Mouse (Mus musculus) midbrain, postnatal 0 days (tissue): ENCODE measurements around the gene Stard13. TPM values are rescaled to one million over a fixed set of nuclear protein-coding genes. Genes with fewer than 3 reads are reported as not detected.
A peak's percentile ranks its signal among the peaks of the same experiment; 100 is the strongest.

ENCODE experiments used
- ATAC-seq: fragments of 200-750 bp; cut with Nextera tagmentation; 2 replicates; pipeline ENCODE4 v1.8.0; 2017; ENCODE audit warnings: moderate number of reproducible peaks, mild to moderate bottlenecking, moderate TSS enrichment, moderate library complexity; ENCODE audit not compliant: low FRiP score
- DNase-seq: peaks from one replicate; pipeline ENCODE4 v3.0.0-alpha.2; 2015; ENCODE audit warnings: low spot score
- H3K27ac ChIP-seq: fragments of 300-500 bp; sonication (generic); 2 replicates; pipeline ENCODE4 v1.5.1; 2014; ENCODE audit warnings: low read depth, mild to moderate bottlenecking, low read length, mixed read lengths
- H3K27me3 ChIP-seq: fragments of 300-500 bp; sonication (generic); 2 replicates; pipeline ENCODE4 v1.6.1; 2014; ENCODE audit warnings: low read length, control low read depth, mixed read lengths; ENCODE audit not compliant: insufficient read depth
- H3K36me3 ChIP-seq: fragments of 300-500 bp; sonication (generic); 2 replicates; pipeline ENCODE4 v1.6.1; 2014; ENCODE audit warnings: low read length, control low read depth, mixed read lengths; ENCODE audit not compliant: insufficient read depth
- H3K4me1 ChIP-seq: fragments of 300-500 bp; sonication (generic); 2 replicates; pipeline ENCODE4 v1.6.1; 2014; ENCODE audit warnings: mild to moderate bottlenecking, control low read depth, antibody characterized with exemption, low read length, mixed read lengths; ENCODE audit not compliant: insufficient read depth
- H3K4me2 ChIP-seq: fragments of 300-500 bp; sonication (generic); 2 replicates; pipeline ENCODE4 v1.6.1; 2014; ENCODE audit warnings: low read depth, mild to moderate bottlenecking, low read length, mixed read lengths; ENCODE audit not compliant: poor library complexity, severe bottlenecking
- H3K4me3 ChIP-seq: fragments of 300-500 bp; sonication (generic); 2 replicates; pipeline ENCODE4 v1.5.1; 2014; ENCODE audit warnings: low read depth, mild to moderate bottlenecking, low read length, moderate library complexity
- H3K9ac ChIP-seq: fragments of 300-500 bp; sonication (generic); replicated peaks from 2 replicates; pipeline ENCODE4 v1.6.1; 2014; ENCODE audit warnings: mild to moderate bottlenecking, low read length, moderate library complexity, mixed read lengths; ENCODE audit not compliant: poor library complexity, severe bottlenecking
- H3K9me3 ChIP-seq: fragments of 300-500 bp; sonication (generic); 2 replicates; pipeline ENCODE4 v1.6.1; 2016; ENCODE audit warnings: low read length, control low read depth
- CTCF ChIP-seq: IDR thresholded peaks from 2 replicates; pipeline ENCODE4 v1.5.1; 2016; ENCODE audit warnings: antibody characterized with exemption, mild to moderate bottlenecking
- WGBS: fragments of 180-500 bp; shearing (Covaris S2); extraction: QIAGEN DNeasy Blood & Tissue Kit; methylation state at CpG from one replicate; pipeline ENCODE4 v1.1.7; 2014; 5-methylcytosine and 5-hydroxymethylcytosine counted together
- polyA plus RNA-seq: library from polyadenylated mRNA; unstranded; fragments of >200 nt; fragmentation: Nextera tagmentation; extraction: Ambion mirVana; gene quantifications from 2 replicates; pipeline ENCODE4 v1.2.1, GENCODE M21; 2015
- total RNA-seq: library from RNA; depleted of rRNA; stranded (reverse); fragments of >200 nt; gene quantifications from 2 replicates; pipeline ENCODE4 v1.2.3, GENCODE M21; 2014

The Stard13 gene
- total and polyA plus RNA-seq, 2 experiments from 2014 or later: 2.1 to 27.2 TPM

- WGBS: 76% methylated on average over 10 of the region's 10 CpGs
- H3K27ac ChIP-seq: no peak overlapping the region
- no peaks in the 10 kb centered on the region for H3K4me1 ChIP-seq
- no peaks in the 10 kb centered on the region for H3K27me3 ChIP-seq
- H3K4me3 ChIP-seq: no peak overlapping the region
- no peak for DNase-seq
- no peak for ATAC-seq
- H3K9me3 ChIP-seq: no peaks in the 10 kb centered on the region
- H3K4me2 ChIP-seq: no peak overlapping the region
- no peaks in the 10 kb centered on the region for H3K36me3 ChIP-seq
- no peak for TF ChIP-seq CTCF
- no peak overlapping the region for H3K9ac ChIP-seq
Measured at GRCm38 (mm10) chr5:151105054-151105971, 128.3 kb downstream of the Stard13 start.

- H3K4me1 ChIP-seq: no peaks in the 10 kb centered on the region
- no peak overlapping the region for H3K4me3 ChIP-seq
- WGBS: 50% methylated on average over 9 of the region's 9 CpGs
- ATAC-seq (peak; percentile 49; the same call in 1 of the 2 replicates), DNase-seq (no peak)
- H3K27me3 ChIP-seq: no peaks in the 10 kb centered on the region
- no peak overlapping the region for H3K9ac ChIP-seq
- no peak overlapping the region for H3K27ac ChIP-seq
- TF ChIP-seq CTCF: no peak
- H3K9me3 ChIP-seq: no peaks in the 10 kb centered on the region
- H3K36me3 ChIP-seq: no peaks in the 10 kb centered on the region
- H3K4me2 ChIP-seq: no peak overlapping the region
Measured at GRCm38 (mm10) chr5:151104354-151105053, 129.1 kb downstream of the Stard13 start.

- H3K9ac ChIP-seq: no peak overlapping the region
- TF ChIP-seq CTCF: no peak
- 82% methylated on average over 4 of the region's 4 CpGs for WGBS
- ATAC-seq: no peak
- no peaks in the 10 kb centered on the region for H3K27me3 ChIP-seq
- H3K9me3 ChIP-seq: no peaks in the 10 kb centered on the region
- no peaks in the 10 kb centered on the region for H3K36me3 ChIP-seq
- H3K4me1 ChIP-seq: no peaks in the 10 kb centered on the region
- no peak overlapping the region for H3K4me3 ChIP-seq
- H3K4me2 ChIP-seq: no peak overlapping the region
- no peak overlapping the region for H3K27ac ChIP-seq
- no peak for DNase-seq
Measured at GRCm38 (mm10) chr5:151103284-151103683, 130.4 kb downstream of the Stard13 start.

GRCm38 (mm10) chr5:151102262-151102661 is 131.4 kb downstream of the Stard13 start:
- 45% methylated on average over 2 of the region's 2 CpGs for WGBS
- no peaks in the 10 kb centered on the region for H3K36me3 ChIP-seq
- ATAC-seq (no peak), DNase-seq (no peak)
- H3K9ac ChIP-seq: no peak overlapping the region
- no peaks in the 10 kb centered on the region for H3K4me1 ChIP-seq
- H3K27ac ChIP-seq: no peak overlapping the region
- H3K4me2 ChIP-seq: no peak overlapping the region
- peak; percentile 14 for TF ChIP-seq CTCF
- no peak overlapping the region for H3K4me3 ChIP-seq
- H3K9me3 ChIP-seq: no peaks in the 10 kb centered on the region
- H3K27me3 ChIP-seq: no peaks in the 10 kb centered on the region

GRCm38 (mm10) chr5:151096012-151096411 is 137.6 kb downstream of the Stard13 start:
- Histone ChIP-seq H3K4me2 (no peak overlapping the region), H3K36me3 (no peaks in the 10 kb centered on the region), H3K27ac (no peak overlapping the region), H3K4me3 (no peak overlapping the region), H3K9ac (no peak overlapping the region), H3K9me3 (no peaks in the 10 kb centered on the region), H3K4me1 (no peaks in the 10 kb centered on the region), H3K27me3 (no peaks in the 10 kb centered on the region)
- no peak for TF ChIP-seq CTCF
- DNase-seq (no peak), ATAC-seq (no peak)
- WGBS: 82% methylated on average over 6 of the region's 6 CpGs
